Comparison of ENCODE assay signal across 11 mouse cellular contexts in the genomic region with DNA sequence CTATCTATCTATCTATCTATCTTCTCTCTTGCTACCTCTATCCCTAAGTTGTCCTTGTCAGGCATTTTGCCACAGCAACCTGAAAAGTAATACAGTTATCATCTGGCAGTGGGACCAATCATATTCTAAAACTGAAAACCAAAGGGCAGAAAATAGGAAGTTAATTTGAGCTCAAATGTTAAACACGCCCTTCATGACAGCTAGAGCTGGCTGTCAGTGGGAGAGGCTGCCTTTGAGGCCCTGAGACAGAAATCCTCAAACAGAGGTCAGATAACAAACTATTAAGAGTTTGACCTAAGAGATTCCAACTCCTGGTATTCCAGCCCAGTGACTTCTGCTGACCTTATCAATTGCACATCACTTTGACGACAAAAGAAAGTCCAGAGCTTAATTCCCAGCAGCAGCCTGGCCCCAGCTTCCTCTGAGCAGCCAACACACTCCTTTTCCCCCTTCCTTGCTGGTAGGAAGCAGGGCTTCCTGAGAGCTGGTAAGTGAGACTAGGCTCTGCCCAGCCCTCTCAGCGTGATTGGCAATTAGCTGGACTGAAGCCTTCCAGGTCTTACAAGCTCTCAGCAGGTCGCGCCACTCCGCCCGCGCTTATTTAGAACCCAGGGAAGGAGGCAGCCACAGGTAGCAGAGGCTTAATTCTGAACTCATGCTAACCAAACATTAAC.
DNase-seq lines count a peak whose midpoint lies in the region.
"Had no signal": no experiment of that assay in that cellular context is flagged by ENCODE, and none has a peak within 500 bp of the region (broad histone marks: within the 10 kb centered on the region; RNA-seq: fewer than 3 reads in every experiment).

No protein-coding gene starts in this region.

- peak overlapping the region; percentile 42; the same call in 1 of the 2 replicates for H3K27ac ChIP-seq in heart, embryonic 10.5 days
- H3K27ac ChIP-seq: limb, embryonic 15.5 days; neural tube, embryonic 13.5 days had no signal

- peak overlapping the region; percentile 35; the same call in 1 of the 2 replicates for H3K4me3 ChIP-seq in heart, embryonic 10.5 days
- H3K4me3 ChIP-seq: limb, embryonic 15.5 days; neural tube, embryonic 13.5 days had no signal

- no peaks in the 10 kb centered on the region for H3K36me3 ChIP-seq in heart, embryonic 10.5 days
- H3K36me3 ChIP-seq: limb, embryonic 15.5 days; neural tube, embryonic 13.5 days had no signal

- H3K4me1 ChIP-seq in heart, embryonic 10.5 days, result peaks cover 29% of the 10 kb centered on the region

- 1% methylated on average over 8 of the region's 8 CpGs for WGBS in heart, embryonic 10.5 days

- intact Hi-C loops in heart, postnatal 10 days (cut with DNase I), result no loop called here

- H3K27me3 ChIP-seq in heart, embryonic 10.5 days (ENCODE audit: insufficient read depth, poor library complexity, severe bottlenecking), result no peaks in the 10 kb centered on the region
- H3K27me3 ChIP-seq: limb, embryonic 15.5 days; neural tube, embryonic 13.5 days had no signal

- H3K9me3 ChIP-seq in heart, embryonic 10.5 days, result no peaks in the 10 kb centered on the region
- H3K9me3 ChIP-seq: limb, embryonic 15.5 days had no signal

- DNase-seq in heart, embryonic 10.5 days (ENCODE audit: low spot score), result no peak
- no peak for DNase-seq in heart, adult 9 months (ENCODE audit: low spot score in 2 of 2)
- peak; percentile 3 for DNase-seq in A20 (ENCODE audit: low read depth, low spot score)
- peak; percentile 57 to 80 for DNase-seq in cerebellum, postnatal 14 days
- DNase-seq in heart, postnatal 10 days, result peak; percentile 12 to 19
- DNase-seq in adrenal gland, postnatal 36 days, result no peak
- no peak for DNase-seq in gastrocnemius, postnatal 4 days (ENCODE audit: low spot score in 2 of 2)
- no peak for DNase-seq in thymus, postnatal 36 days
- DNase-seq: B cell, adult 2 months had no signal

Comparison
In these comparisons a context has a peak if more than half of its experiments do, and no peak if none do; other contexts are left out.
1. DNase-seq: peak in A20 (single experiment), cerebellum, postnatal 14 days (2 of 2) and heart, postnatal 10 days (2 of 2); none in heart, embryonic 10.5 days (single experiment), heart, adult 9 months (0 of 2), adrenal gland, postnatal 36 days (0 of 2), gastrocnemius, postnatal 4 days (0 of 2) and thymus, postnatal 36 days (0 of 2).